Mouse (Mus musculus): ENCODE results near the gene Slc12a9. TPM values are rescaled to one million over a fixed set of nuclear protein-coding genes. Genes with fewer than 3 reads are reported as not detected.
A peak's percentile ranks its signal among the peaks of the same experiment; 100 is the strongest.

The Slc12a9 gene
- total RNA-seq, 2 experiments from 2014 or later = 2.4 to 2.5 TPM

DNA sequence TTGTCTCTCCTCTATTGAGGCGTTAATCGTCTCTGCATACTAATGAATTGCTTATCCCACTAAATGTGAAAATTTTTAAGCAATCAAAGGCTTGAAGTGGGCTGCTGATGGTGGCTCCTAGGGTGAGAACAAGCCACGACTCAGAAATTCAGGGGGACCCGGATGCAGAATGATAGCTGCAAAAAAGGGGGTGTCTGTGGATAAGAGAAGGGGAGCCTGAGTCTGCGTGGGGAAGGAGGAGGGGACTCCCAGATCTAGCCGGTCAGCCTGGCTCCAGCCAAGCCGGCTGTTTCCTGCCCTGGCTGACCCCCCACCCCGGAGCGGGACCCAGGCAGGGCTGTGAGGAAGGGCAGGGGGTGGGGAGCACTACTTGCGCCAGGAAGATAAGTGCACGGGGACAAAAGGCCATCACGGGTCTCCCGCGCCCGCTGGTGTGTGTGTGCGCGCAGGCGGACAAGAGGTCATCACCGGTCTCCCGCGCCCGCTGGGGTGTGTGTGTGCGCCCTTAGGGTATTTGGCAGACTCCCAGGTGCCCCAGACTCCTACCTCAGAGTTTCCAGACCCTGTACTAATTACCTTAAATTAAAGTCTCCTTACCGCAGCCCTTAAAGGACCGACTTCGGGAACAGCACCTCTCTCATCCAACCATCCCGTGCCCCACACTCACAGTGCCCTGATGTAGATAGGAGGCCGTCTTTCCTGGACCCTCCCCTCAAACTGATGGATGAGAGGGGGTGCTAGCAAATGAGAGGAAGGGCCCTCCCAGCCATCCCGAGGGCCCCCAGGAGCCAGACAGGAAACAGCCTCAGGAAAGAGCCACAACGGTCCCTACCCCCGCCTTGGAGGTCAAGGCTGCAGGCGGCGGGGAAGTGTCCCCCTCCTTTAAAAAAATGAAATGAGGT is 15.3 kb upstream of the Slc12a9 start:
- intact Hi-C loops (cut with DNase I) = no loop called here
- DNase-seq = peak; percentile 29 to 55

GRCm38 (mm10) chr5:137347856-137348255 is 14.5 kb upstream of the Slc12a9 start:
- intact Hi-C loops (cut with DNase I) = no loop called here

DNA sequence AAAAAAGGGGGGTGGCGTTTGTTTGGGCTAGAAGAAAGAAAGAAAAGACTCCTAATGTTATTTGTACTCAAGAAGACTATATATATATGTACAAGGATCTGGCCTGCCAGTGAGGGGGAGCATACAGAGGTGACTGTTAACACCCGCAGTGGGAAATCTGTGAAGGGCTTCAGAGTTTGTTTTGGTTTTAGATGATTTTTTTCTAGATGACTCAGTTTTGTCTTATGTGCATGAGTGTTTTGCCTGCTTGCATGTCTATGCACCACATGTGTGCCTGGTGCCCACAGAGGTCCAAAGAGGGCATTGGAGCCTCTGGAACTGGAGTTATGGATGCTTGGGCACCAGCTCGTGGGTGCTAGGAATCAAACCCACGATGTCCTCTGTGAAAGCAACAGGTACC is 13.6 kb upstream of the Slc12a9 start:
- intact Hi-C loops (cut with DNase I) = no loop called here

More at GRCm38 (mm10) chr5:137347856-137348255, 14.5 kb upstream of the Slc12a9 start:
- no peak for DNase-seq

DNA sequence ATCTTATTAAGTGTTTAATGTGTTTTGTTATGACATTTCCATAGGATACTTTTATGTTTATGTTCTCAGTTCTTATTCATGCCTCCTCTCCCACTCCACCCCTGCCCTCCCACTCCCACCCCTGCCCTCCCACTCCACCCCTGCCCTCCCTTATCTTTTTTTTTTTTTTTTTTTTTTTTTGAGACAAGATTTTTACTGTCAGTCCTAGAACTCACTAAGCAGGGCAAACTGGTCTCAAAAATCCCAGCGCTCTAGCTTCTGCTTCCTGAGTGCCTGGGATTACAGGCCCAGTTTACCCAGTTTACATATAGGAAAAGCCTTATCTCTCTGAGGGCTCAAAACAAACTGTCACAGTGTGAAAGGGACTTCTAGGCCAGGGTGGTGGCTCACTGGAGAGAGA is 13.0 kb upstream of the Slc12a9 start:
- intact Hi-C loops (cut with DNase I) = no loop called here

More for the DNA sequence above, 13.6 kb upstream of the Slc12a9 start:
- DNase-seq = no peak

GRCm38 (mm10) chr5:137345821-137346220 is 12.4 kb upstream of the Slc12a9 start:
- intact Hi-C loops (cut with DNase I) = no loop called here
- no peak for DNase-seq

More for the DNA sequence above, 13.0 kb upstream of the Slc12a9 start:
- no peak for DNase-seq

DNA sequence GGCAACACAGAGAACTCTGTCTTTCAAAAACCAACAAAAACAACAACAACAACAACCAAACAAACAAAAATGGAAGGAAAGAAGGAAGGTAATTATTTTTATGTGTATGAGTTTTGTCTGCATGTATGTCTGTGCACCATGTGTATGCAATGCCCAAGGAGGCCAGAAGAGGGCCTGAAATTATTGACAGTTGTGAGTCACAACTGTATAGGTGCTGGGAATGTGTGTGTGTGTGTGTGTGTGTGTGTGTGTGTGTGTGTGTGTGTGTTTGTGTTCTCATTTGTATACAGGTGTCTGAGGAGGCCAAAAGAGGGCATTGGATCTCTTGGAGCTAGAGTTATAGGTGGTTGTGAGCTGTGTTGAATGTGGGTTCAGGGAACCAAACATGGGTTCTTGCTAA is 10.5 kb upstream of the Slc12a9 start:
- DNase-seq = no peak
- intact Hi-C loops (cut with DNase I) = loop anchor here (5.0 kb wide), 1 partner anchor 433 kb away; the partner anchor contains the start of gene Ppp1r35

- intact Hi-C loops (cut with DNase I) = loop anchor here (5.0 kb wide), 1 partner anchor 434 kb away; the partner anchor contains the start of gene Ppp1r35
These were observed 10.0 kb upstream of the Slc12a9 start for GRCm38 (mm10) chr5:137343412-137343811.

GRCm38 (mm10) chr5:137342407-137343012 is 9.1 kb upstream of the Slc12a9 start:
- intact Hi-C loops (cut with DNase I) = loop anchor here (5.0 kb wide), 1 partner anchor 435 kb away; the partner anchor contains the start of gene Ppp1r35
- no peak for DNase-seq

More at GRCm38 (mm10) chr5:137343412-137343811, 10.0 kb upstream of the Slc12a9 start:
- DNase-seq = no peak

- intact Hi-C loops (cut with DNase I) = loop anchor here (5.0 kb wide), 1 partner anchor 437 kb away; the partner anchor contains the start of gene Ppp1r35
- DNase-seq = no peak
These were observed 6.8 kb upstream of the Slc12a9 start for GRCm38 (mm10) chr5:137340222-137340621.

DNA sequence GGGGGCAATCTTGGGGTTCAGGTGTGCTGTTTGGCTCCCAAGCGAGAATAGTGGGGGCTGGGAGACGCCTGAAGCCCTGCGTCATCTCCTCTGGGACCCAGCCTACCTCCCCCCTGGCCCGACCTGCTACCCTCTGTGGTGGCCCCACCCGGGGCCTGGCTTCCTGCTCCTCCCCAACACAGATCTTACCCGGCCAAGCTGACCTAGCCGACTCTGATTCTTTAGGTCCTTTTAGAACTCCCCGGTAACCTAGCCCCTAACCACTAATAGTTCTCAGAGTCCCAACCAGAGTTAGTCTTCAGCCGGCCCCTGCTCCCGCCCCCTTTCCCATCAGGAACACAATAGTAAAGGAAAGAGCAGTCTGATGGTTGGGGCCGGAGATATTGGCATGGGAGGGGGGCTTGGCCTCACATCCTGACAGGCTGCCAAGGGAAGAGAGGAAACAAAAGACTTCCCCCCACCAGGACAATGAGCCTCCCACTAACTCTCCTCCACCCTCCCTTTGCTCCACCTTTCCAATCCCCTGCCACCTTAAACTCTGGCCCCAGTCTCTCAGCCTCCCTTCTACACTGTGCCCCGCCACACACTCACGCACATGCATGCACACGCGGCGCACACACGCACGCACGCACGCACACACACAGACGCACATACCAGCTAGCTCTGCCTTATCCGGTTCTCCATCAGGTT is 6.0 kb upstream of the Slc12a9 start:
- peak; percentile 36 to 40 for DNase-seq
- intact Hi-C loops (cut with DNase I) = no loop called here

DNA sequence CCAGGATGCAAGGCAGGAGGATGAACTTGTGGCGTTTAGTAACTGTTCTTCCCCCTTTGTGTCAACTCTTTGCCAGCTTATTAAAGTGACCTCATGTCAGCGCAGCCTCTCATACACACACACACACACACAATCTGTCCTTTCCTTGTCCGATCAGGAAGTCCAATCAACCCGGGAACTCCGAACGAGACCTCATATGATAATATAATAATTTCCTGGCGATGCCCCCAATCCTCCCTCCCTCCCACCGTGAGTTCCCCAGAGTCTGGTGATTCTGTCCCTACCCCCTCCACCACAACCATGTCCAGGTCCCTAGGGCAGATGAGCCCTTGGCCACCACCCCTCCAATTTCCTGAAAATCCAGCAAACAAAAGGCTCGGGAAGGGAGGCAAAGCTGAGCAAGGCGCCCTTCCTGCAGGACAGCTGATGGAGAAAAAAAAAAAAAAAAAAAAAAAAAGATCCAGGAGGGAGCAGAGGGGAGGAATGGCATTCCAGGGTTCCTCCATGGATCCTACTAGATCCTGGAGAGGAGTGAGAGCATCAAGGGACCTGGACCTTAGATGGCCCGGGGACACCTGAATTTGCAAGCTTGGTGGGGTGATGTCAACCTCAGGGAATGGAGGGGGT is 5.4 kb upstream of the Slc12a9 start:
- DNase-seq = peak in 1 of 2 experiments; percentile 41
- intact Hi-C loops (cut with DNase I) = no loop called here

- intact Hi-C loops (cut with DNase I) = no loop called here
- peak; percentile 81 to 89 for DNase-seq
These were observed 4.9 kb upstream of the Slc12a9 start for GRCm38 (mm10) chr5:137338256-137338655.

DNA sequence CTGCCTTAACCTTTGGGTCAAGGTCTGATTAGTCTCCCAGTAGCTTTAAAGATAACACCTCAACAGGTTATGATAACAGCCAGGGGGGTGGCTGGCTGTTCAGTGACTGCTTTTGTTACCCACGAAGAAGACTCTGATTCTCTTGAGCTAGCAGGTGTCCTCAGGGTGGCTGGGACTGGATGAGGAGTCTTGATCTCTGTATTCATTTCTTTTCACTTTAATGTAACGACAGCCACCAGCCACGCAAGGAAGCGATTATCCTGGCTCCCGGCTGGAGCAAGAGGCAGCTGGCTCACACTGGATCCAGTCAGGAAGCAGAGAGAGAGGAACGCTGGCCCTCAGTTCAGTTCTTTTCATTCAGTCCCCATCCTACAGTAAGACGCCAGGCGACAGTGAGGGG is 3.8 kb upstream of the Slc12a9 start:
- no peak for DNase-seq
- intact Hi-C loops (cut with DNase I) = no loop called here

DNA sequence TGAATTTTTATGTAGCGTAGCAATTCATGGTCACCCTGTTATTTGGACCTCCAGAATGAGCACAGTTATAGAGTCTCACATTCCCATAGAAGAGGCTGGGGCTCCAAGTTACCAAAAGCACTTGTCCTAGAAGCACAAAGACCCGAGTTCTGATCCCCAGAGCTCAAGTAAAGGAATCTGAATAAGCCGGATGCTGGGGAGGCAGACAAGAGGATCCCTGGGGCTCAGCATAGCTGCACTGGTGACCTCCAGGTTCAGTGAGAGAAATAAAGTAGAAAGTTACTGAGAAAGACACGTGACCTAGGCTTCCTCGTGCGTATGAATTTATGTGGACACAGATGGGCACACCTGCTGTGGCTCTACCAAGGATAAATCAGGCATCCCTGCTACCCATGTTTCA is 1.7 kb upstream of the Slc12a9 start:
- intact Hi-C loops (cut with DNase I) = loop anchor here (2.0 kb wide), 1 partner anchor 48 kb away; no protein-coding TSS in a partner anchor
- no peak for DNase-seq

DNA sequence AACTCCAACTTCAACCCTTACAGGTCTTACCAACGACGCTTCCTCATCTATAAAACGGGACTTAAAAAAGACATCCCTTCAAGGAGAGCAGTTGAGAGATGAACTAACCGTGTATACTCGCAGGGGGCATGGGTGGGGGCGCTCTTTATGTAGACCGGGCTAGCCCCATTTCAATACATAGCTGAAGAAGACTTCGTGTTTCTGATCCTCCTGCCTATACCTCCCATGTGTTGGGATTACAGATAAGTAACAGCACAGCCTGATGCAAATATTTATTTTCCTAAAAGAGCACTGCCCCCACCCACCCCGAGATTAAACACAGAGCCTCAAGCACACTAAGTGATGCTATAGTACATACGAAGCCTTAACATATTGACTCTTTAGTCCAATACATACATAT is 920 bp upstream of the Slc12a9 start:
- DNase-seq = no peak
- intact Hi-C loops (cut with DNase I) = loop anchor here (2.0 kb wide), 1 partner anchor 48 kb away; no protein-coding TSS in a partner anchor

DNA sequence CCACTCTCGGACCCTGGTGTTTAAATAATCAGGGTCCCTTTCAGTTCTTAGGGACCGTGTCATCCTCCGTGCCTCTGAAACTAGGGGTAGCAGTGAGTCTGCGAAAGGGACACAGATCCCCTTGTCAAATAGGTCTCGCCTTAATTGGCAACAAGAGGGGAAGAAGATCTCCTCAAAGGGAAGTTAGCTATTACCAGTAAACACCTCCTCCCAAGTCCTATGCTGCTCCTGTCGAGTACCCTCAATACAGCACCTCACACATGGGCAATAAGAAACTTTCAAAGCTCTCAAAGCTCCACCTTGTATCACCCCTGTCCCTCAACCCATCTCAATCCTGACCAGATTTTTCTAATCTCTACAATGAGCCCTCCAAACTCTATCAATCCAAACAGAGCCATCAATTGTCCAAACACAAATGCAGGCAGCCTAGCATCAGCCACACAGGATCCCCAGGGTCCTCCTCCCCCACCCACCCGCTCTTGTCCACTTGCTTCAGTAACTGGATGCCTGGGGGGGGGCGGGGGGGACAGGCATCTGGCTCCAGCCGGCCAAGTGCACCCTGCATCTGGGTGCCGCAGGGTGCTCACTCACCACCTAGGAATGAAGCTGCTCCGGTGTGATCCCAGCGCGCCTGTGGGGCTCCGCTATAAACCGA is 413 bp downstream of the Slc12a9 start:
- intact Hi-C loops (cut with DNase I) = no loop called here
- no peak for DNase-seq

GRCm38 (mm10) chr5:137330910-137331309 is 2.5 kb downstream of the Slc12a9 start:
- DNase-seq = no peak
- intact Hi-C loops (cut with DNase I) = no loop called here

GRCm38 (mm10) chr5:137320996-137321395 is 12.4 kb downstream of the Slc12a9 start:
- intact Hi-C loops (cut with DNase I) = no loop called here
- DNase-seq = no peak

- DNase-seq = no peak
- intact Hi-C loops (cut with DNase I) = no loop called here
These were observed 14.8 kb downstream of the Slc12a9 start for GRCm38 (mm10) chr5:137318570-137318969.

GRCm38 (mm10) chr5:137317361-137317760 is 16.0 kb downstream of the Slc12a9 start:
- intact Hi-C loops (cut with DNase I) = no loop called here

More at GRCm38 (mm10) chr5:137317361-137317760, 16.0 kb downstream of the Slc12a9 start:
- no peak for DNase-seq
